Mouse (Mus musculus): ENCODE data around the gene Tcl1.
"Not testable (repeated sequence)": the region's sequence is repeated elsewhere in the genome, so short reads cannot be mapped to it uniquely, and the experiment has no call there.

The Tcl1 gene

DNA sequence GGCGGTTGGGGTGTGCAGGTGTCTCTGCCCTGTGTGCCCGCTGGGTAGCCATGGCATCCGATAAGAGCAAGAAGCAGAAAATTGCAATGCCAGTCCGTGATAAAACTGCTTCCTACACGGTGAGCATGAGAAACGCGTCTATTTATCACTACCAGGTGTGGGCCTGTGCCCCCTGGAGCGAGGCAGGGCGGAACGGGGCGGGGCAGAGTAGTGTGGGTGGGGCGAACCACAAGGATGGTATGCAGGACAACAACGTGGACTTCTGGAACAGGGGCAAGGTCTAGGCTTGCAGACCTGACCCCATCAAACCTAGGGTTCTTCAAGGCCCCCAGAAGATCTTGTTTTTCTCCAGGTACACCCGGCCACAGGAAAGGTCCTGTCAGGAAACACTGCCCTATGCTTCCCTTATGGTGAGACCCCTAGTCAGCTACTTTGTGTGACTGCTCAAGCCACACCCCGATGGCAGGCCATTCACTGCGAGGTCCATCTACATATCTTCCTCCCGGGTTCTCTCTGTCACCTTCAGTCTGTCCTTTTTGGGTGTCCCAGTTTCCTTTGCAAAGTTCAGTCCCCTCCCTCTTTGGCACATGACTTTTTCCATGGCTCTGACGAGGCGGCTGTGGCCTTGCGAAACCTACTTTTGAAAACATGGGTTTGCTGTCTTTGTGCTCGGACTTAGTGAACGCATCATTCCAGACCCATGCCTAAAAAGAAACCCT is at the start of gene Tcl1:
Gene Tcl1 (minus strand): TSS at position 193 of the 719 bp plus-strand sequence.
- DNase-seq (ENCODE audit: extremely low spot score) = no peak

- DNase-seq (ENCODE audit: extremely low spot score) = no peak
These were observed 48.7 kb upstream of the Tcl1 start for GRCm38 (mm10) chr12:105271016-105271965.

DNA sequence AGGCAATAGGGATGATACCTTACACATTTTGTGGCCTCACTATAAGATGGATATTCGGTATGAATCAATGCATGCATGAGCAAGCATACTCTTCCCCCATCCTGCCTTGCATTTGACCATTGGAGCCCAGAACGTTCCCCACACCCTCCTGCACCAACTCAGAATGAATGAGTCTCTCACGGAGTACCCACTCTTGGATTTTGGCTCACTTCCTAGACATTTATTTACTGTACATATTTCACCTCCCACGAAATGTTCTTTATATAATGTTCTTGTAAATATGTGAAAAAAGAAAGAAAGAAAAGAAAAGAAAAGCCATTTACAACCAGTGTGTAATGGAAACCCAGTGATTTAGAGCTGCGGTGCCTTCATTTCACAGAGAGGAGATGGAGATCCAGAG is 44.5 kb upstream of the Tcl1 start:
- DNase-seq (ENCODE audit: extremely low spot score) = no peak

DNA sequence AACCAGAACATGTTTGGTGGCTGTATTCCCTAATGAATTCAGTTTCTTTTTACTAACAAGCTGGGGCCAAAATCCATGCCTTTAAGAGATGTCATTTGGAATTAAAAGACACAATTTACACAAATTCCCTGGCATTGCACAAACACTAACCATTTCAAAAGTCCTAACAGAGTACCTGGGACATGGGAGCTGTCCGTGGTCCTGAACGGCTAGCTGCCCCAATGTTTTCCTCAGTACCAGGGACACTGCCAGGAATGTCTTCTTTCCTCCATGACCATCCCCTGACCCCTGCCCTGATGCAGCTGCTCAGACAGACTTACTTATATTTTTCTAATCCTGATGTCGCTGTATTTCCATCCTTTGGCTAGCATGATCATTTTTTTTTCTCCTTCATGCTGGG is 43.5 kb upstream of the Tcl1 start:
- peak; percentile 66 for DNase-seq (ENCODE audit: extremely low spot score)

DNA sequence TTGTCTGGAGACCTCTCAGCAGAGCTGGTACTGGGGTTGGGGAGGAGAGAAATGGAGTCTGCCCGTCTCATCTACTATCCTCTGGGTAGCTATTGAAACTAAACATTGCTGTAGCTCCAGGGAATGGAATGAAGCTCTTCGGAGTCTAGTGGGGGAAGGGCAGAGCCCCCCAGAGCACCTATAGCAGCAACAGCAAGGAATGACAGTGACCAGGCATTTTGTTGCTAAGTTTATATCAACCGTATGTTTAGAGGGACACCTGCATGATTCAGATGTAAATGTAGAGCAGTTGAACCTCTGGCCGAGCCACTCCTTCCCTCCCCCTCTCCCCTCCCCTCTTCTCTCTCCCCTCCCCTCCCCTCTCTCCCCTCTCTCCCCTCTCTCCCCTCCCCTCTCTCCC is 36.6 kb upstream of the Tcl1 start:
- no peak for DNase-seq (ENCODE audit: extremely low spot score)

GRCm38 (mm10) chr12:105258787-105259186 is 36.2 kb upstream of the Tcl1 start:
- peak; percentile 47 for DNase-seq (ENCODE audit: extremely low spot score)

GRCm38 (mm10) chr12:105253796-105254195 is 31.2 kb upstream of the Tcl1 start:
- DNase-seq (ENCODE audit: extremely low spot score) = no peak

DNA sequence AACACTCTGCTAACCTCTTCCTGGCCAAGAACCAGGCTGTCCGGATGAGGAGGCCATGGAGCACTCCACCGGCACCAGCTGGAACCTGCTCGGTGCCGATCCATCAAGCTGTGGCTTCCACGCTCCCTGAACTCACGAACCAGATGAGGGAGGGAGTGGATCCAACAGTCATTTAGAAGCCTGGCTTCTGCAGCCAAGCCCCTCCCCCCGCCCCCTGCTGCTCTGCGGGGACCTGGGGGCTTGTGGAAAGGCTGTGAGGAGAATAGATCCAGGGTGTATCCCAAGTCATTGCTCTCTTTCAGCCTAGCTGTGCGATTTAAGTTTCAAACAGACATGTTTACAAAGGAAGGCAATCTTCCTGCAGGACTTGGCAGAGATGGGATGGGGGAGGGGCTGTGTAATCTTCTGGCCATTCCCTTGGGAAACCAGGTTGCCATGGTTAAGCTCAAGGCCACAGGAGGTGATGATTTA is 26.2 kb upstream of the Tcl1 start:
- DNase-seq (ENCODE audit: extremely low spot score) = peak; percentile 20

DNA sequence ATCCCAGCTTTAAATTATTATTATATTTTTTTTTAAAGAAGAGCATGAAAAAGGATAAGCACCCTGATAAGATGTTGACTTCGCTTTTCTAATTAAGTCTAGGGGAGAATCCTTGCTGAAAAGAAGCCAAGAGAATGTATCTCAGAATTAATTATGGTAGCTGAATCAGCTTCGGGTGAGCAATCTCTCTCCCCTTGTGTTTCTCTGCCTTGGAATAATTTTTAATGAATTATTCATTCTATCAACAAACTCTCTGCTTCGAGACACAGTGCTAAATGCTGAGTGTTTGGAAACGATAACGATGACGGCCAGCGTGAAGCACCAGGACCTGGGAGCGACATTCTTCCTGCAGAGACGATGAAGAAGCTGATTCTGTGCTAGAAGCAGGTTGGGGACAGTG is 16.5 kb upstream of the Tcl1 start:
- DNase-seq (ENCODE audit: extremely low spot score) = no peak

DNA sequence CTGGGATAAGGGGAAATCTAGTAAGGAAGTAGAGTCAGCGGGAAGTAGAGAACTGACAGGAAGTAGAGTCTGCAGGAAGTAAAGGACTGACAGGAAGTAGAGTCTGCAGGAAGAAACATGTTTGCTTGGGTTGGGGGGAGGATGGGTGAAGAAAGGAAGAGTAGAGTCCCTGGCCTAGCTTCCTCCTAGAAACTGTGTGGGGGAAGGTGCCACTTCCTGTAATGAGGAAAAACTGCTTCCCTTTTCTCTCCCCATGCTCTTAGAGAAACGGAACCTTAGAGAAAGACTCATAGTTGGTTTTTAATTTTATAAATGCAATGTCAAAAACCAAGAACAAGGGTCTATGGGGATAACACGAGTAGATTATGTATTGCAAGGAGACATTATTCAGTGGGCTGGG is 12.5 kb upstream of the Tcl1 start:
- DNase-seq (ENCODE audit: extremely low spot score) = no peak

DNA sequence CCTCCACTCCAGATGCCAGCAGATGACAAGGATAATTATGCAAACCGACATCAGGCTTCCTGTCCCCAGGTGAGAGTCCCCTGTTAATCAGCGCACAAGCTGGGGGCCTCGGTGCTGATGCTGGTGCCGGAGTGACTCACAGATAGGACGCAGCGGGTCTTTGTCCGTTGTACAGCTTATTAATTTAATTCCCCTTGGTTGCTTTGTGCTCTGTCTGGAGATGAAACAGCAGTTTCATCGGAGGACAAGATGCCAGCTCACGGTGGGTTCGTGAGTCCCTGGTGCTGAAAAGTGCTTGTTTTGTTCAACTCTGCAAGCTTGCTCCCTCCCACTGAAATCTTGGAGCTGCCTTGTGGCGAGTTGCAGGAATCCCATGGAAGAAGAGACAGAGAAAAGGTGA is 11.8 kb upstream of the Tcl1 start:
- no peak for DNase-seq (ENCODE audit: extremely low spot score)

- no peak for DNase-seq (ENCODE audit: extremely low spot score)
These were observed 2.2 kb upstream of the Tcl1 start for GRCm38 (mm10) chr12:105224621-105225320.

DNA sequence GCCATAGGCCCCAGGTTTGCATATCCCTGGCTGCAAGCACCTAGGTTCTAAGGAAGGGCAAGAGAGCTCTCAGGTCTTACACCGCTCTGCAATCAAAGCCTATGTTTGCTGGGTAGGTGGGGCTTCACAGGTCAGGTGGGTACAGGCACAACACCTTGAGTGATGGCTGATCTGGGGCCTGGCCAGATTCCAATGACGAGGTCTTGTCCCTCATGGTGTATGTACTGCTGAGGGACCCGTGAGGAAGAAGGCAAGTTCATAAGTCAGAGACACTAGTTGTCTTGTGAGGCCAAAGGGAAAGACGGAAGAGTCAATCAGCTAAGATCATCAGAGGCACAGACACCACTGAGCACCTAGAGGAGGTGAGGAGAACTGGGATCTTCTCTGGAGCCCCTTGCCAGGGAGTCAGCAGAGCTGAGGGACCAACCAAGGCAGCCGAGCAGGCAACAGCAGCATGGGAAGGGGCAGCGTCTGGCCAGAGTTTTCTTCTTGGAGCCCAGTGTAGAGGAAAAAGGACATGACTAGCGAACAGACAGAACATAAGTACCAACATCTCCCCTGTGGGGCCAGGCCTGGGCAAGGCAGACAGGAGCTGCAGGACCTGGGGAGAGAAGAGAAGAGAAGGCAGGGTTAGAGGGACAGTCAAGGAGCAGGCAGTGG is 5.4 kb downstream of the Tcl1 start:
- no peak for DNase-seq (ENCODE audit: extremely low spot score)

DNA sequence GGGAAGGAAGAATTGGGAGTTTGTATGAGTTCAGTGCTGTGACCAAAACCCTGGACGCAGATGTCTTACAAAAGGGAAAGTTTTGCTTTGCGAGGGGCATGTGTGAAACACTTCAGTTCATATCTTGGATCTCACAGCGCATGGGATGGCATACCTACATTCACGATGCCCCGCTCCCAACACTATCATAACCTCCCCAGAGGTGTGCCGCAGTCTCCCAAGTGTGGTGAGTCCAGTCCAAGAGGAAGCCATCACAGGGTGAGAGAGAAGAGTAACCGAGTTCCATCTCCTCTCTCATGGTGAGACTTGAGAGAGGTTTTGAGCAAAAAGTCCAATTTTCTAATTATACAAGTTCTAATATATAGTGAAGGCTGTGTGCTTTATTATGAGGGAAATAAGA is 13.4 kb downstream of the Tcl1 start:
- DNase-seq (ENCODE audit: extremely low spot score) = no peak

- DNase-seq (ENCODE audit: extremely low spot score) = no peak
These were observed 14.2 kb downstream of the Tcl1 start for GRCm38 (mm10) chr12:105208441-105208840.

DNA sequence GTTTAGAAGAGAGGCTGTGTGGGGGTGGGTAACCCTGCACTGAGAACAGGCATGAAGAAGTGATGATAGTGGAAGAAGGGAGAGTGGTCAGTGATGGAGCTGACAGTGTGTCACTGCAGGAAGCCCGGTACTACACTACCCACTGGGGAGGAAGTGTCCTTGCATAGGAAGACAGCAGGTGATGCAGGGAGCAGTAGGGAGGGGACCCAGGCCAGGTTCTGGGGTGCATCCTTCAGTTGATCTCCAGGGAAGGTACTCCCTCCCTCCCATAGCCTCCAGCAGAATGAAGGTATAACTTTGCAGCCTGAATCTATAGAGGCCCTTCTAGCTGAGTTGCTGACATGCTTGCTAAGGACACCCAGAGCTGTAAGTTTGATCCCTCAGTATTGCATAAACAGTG is 15.5 kb downstream of the Tcl1 start:
- no peak for DNase-seq (ENCODE audit: extremely low spot score)

GRCm38 (mm10) chr12:105201657-105202056 is 20.9 kb downstream of the Tcl1 start, which contains the start of gene Tcl1b4:
Gene Tcl1b4, plus strand, starts transcription at chr12:105201957.
- not testable (repeated sequence) for DNase-seq (ENCODE audit: extremely low spot score)

DNA sequence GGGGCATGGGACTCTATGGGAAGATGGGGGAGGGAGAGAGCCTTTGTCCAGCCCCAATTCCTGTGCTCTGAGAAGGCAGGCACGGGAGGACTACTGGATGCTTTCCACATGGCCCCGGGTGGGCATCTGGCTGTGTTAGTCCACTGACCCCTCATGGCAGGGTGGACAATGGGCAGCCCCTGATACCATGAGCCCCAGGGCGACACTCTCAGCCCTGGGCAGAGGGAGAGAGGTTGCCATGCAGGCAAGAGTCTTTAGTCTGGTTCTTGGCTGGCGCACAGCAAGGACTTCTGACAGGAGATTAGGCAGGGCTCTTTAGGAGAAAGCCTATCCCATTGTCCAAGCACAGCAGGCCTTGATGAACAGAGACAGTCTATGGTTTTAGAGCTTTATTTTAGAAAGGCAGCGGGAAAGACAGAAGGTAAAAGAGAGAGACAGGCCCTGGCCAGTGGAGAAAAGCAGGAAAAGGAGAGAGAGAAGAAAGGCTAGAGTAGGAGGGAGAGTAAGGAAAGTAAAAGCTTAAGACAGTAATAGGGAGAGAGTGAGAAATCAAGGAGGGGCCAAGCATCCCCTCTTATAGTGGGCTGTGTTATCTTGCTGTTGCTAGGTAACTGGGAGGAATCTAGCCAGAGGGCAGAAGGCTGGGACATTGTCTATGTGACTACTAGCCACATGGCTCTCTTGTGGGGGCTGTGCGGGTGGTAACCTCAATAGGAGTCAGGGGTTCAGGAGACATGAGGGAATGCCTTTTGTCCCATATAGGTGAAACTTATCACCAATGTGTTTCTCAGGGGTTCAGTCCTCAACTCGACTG is 22.7 kb downstream of the Tcl1 start:
- peak; percentile 34 for DNase-seq (ENCODE audit: extremely low spot score)

DNA sequence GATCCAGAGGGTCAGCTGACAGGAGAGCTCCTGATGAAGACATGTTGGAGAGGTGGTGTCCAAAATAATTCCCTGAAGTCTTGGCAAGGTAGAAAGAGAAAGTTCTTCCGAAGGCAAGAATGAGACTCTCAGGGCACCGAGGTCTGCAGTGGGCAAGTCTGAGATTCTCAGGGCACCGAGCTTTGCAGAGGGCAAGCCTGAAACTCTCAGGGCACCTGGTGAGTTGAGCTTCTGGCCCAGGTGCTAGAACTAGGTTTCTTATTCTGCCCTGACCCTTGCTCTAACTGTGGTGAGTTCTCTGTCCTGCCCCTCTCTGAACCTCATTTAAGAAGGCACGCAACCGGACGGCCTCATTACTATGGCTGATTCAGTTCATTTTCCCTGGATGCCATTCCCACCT is 31.9 kb downstream of the Tcl1 start, which contains the start of gene Tcl1b3:
Gene Tcl1b3 (plus strand): TSS at position 301 of the 400 bp plus-strand sequence.
- not testable (repeated sequence) for DNase-seq (ENCODE audit: extremely low spot score)

DNA sequence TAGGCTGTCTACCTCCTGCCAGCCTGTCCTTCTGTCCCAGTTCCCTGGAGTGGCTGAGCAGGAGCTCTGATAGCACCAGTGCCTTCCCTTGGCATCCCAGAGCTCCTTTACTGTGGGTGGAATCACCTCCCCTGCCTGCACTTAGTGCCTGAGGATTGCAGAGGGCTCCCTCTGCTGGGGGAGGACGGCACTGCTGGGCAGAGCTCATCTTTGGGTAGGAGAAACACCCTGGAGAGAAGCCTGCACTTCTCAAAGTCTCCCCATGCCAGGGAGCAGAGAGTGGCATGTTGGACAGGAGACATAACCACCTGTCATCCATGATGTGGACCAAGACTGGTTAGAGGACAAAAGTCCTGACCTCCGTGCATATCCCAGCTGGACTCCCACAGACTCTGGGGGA is 33.6 kb downstream of the Tcl1 start:
- not testable (repeated sequence) for DNase-seq (ENCODE audit: extremely low spot score)

Data from embryo, embryonic 9.5 days (tissue).